Mouse (Mus musculus): ENCODE data around the gene Slc25a47. TPM values are rescaled to one million over a fixed set of nuclear protein-coding genes. Genes with fewer than 3 reads are reported as not detected.

Gene Slc25a47
- total and polyA plus RNA-seq, 3 experiments: 3.0 to 5.3 (median 3.1) TPM

DNA sequence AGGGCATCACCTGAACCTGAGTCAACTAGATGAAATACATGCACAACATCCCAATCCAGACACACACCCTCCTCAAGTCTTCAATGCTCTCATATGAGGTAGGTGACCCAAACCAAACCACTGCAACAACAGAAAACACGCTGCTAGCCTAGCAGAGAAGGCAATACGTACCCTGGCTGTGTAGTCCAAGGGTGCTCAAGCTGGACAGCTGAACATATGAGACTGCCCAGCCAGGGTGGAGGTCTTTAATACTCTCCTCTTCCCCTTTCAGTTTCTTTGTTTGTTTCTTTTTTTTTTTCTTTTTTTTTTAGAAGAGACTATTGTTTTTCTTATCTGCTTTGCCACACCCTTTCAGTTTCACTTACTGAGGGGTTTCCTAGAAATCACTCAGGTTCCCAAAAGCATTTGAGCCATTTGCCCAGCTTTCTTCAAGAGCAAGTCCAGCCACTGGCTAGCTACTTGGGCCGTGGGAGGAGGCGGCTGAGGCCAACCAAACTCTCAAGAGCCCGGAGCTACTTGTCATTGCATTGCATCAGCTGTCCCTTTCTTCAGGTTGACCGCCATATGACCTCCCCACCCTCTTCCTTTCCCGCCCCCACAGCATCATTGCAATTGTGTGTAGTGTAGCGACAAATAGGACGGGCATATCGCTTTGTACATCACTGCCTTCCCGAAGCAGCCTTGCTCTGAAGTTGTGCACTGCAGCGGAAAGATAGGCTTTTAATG lies 57.3 kb downstream of the Slc25a47 start, which contains the start of gene Wdr25:
Gene Wdr25, plus strand, starts transcription at position 643 of the 726 bp plus-strand sequence.
- DNase-seq (ENCODE audit: extremely low read depth): peak; percentile 46
- Histone ChIP-seq H3K79me2 (replicated peaks; ENCODE audit: control insufficient read depth, extremely low read depth, insufficient read depth, poor library complexity, severe bottlenecking) (peaks cover 35% of the 10 kb centered on the region), H3K27ac (ENCODE audit: insufficient read depth, low read depth) (peak within 1 kb of the TSS; percentile 80), H3K36me3 (replicated peaks in 1 of 2; ENCODE audit: control insufficient read depth in 1 of 2, insufficient read depth in 1 of 2, low read length in 1 of 2) (peaks cover 30 to 54% of the 10 kb centered on the region in 2 experiments), H3K4me1 (ENCODE audit: control insufficient read depth in 1 of 2, insufficient read depth in 2 of 2) (peaks cover 3 to 26% of the 10 kb centered on the region in 2 experiments; a peak in 3 of 4 replicates), H3K9me3 (replicated peaks; ENCODE audit: low read length) (no peaks in the 10 kb centered on the region), H3K9ac (ENCODE audit: insufficient read depth, low read depth) (peak within 1 kb of the TSS; percentile 86), H3K4me3 (replicated peaks in 1 of 3; ENCODE audit: low read depth in 2 of 3, low read length in 2 of 3, poor library complexity in 1 of 3) (peak within 1 kb of the TSS; percentile 92 to 99 (median 93)), H3K27me3 (replicated peaks) (no peaks in the 10 kb centered on the region), H3K4me2 (ENCODE audit: insufficient read depth, low read depth, poor library complexity, severe bottlenecking) (peak within 1 kb of the TSS; percentile 91)
- TF ChIP-seq ELF1 (IDR thresholded peaks at IDR 0.05; ENCODE audit: low read depth, low read length): no peak
- peak; percentile 47; the same call in 1 of the 2 replicates for TF ChIP-seq ZNF384 (IDR thresholded peaks at IDR 0.05; ENCODE audit: low read depth, low read length)
- in situ Hi-C loops (cut with MboI; ENCODE audit: low pct_ligation_motif_present, low pct_unique_long_range_greater_than_20kb, low sequenced_read_pairs) (loop anchor here (10.0 kb wide), 2 partner anchors 128 to 1482 kb away; no protein-coding TSS in a partner anchor), dilution Hi-C loops (cut with MboI; ENCODE audit: extremely low pct_ligation_motif_present, extremely low pct_unique_long_range_greater_than_20kb, low sequenced_read_pairs) (no loop called here)

GRCm38 (mm10) chr12:108893715-108894431 lies 58.0 kb downstream of the Slc25a47 start, which contains the start of gene Wars:
TSS of gene Wars (minus strand) at chr12:108894174.
- Histone ChIP-seq H3K4me3 (replicated peaks in 1 of 3; ENCODE audit: low read depth in 2 of 3, low read length in 2 of 3, poor library complexity in 1 of 3) (peak within 1 kb of the TSS; percentile 92 to 99 (median 93)), H3K27me3 (replicated peaks) (no peaks in the 10 kb centered on the region), H3K79me2 (replicated peaks; ENCODE audit: control insufficient read depth, extremely low read depth, insufficient read depth, poor library complexity, severe bottlenecking) (peaks cover 33% of the 10 kb centered on the region), H3K36me3 (replicated peaks in 1 of 2; ENCODE audit: control insufficient read depth in 1 of 2, insufficient read depth in 1 of 2, low read length in 1 of 2) (peaks cover 27 to 53% of the 10 kb centered on the region in 2 experiments), H3K4me2 (ENCODE audit: insufficient read depth, low read depth, poor library complexity, severe bottlenecking) (peak within 1 kb of the TSS; percentile 91), H3K4me1 (ENCODE audit: control insufficient read depth in 1 of 2, insufficient read depth in 2 of 2) (peaks cover 3 to 26% of the 10 kb centered on the region in 2 experiments; a peak in 3 of 4 replicates), H3K27ac (ENCODE audit: insufficient read depth, low read depth) (peak within 1 kb of the TSS; percentile 80), H3K9ac (ENCODE audit: insufficient read depth, low read depth) (peak within 1 kb of the TSS; percentile 86), H3K9me3 (replicated peaks; ENCODE audit: low read length) (no peaks in the 10 kb centered on the region)
- in situ Hi-C loops (cut with MboI; ENCODE audit: low pct_ligation_motif_present, low pct_unique_long_range_greater_than_20kb, low sequenced_read_pairs) (loop anchor here (10.0 kb wide), 2 partner anchors 129 to 1481 kb away; no protein-coding TSS in a partner anchor), dilution Hi-C loops (cut with MboI; ENCODE audit: extremely low pct_ligation_motif_present, extremely low pct_unique_long_range_greater_than_20kb, low sequenced_read_pairs) (no loop called here)
- peak; percentile 96 for DNase-seq (ENCODE audit: extremely low read depth)
- no peak for TF ChIP-seq RCOR1 (conservative IDR thresholded peaks at IDR 0.05; ENCODE audit: low read depth, low read length)
- TF ChIP-seq POLR2AphosphoS2 (IDR thresholded peaks at IDR 0.05; ENCODE audit: low read depth, low read length): no peak
- 0 out of 2 replicates have a peak, but pooled peaks have one; percentile 11 for TF ChIP-seq TBP (conservative IDR thresholded peaks at IDR 0.05; ENCODE audit: low read depth, low read length)
- no peak for TF ChIP-seq ZNF384 (IDR thresholded peaks at IDR 0.05; ENCODE audit: low read depth, low read length)
- TF ChIP-seq CHD1 (IDR thresholded peaks at IDR 0.05; ENCODE audit: low read depth, low read length): no peak
- TF ChIP-seq JUND (conservative IDR thresholded peaks at IDR 0.05; ENCODE audit: low read depth, low read length): no peak
- TF ChIP-seq MAX (IDR thresholded peaks at IDR 0.05; ENCODE audit: low read length): peak; percentile 72
- no peak for TF ChIP-seq CTCF (conservative IDR thresholded peaks at IDR 0.05 in 1 of 2, IDR thresholded peaks at IDR 0.05 in 1 of 2; ENCODE audit: low read depth in 2 of 2, low read length in 2 of 2)
- peak; percentile 82; the same call in 1 of the 2 replicates for TF ChIP-seq KAT2A (IDR thresholded peaks at IDR 0.05; ENCODE audit: insufficient replicate concordance, low read length)
- no peak for TF ChIP-seq USF1 (IDR thresholded peaks at IDR 0.05; ENCODE audit: low read depth, low read length)
- TF ChIP-seq NELFE (IDR thresholded peaks at IDR 0.05; ENCODE audit: low read depth, low read length): peak; percentile 84
- TF ChIP-seq MXI1 (IDR thresholded peaks at IDR 0.05; ENCODE audit: low read depth, low read length): peak; percentile 93
- TF ChIP-seq MAFK (IDR thresholded peaks at IDR 0.05; ENCODE audit: insufficient replicate concordance, low read length): no peak
- no peak for TF ChIP-seq USF2 (conservative IDR thresholded peaks at IDR 0.05; ENCODE audit: low read depth, low read length)
- TF ChIP-seq ZC3H11A (IDR thresholded peaks at IDR 0.05; ENCODE audit: low read depth, low read length): no peak
- 0 out of 2 replicates have a peak, but pooled peaks have one; percentile 33 for TF ChIP-seq NRF1 (IDR thresholded peaks at IDR 0.05; ENCODE audit: low read depth, low read length)
- TF ChIP-seq MYC (IDR thresholded peaks at IDR 0.05; ENCODE audit: low read depth, low read length): peak; percentile 80
- no peak for TF ChIP-seq BHLHE40 (IDR thresholded peaks at IDR 0.05; ENCODE audit: low read depth, low read length)
- TF ChIP-seq TCF12 (IDR thresholded peaks at IDR 0.05; ENCODE audit: low read depth, low read length): peak; percentile 90
- TF ChIP-seq E2F4 (IDR thresholded peaks at IDR 0.05; ENCODE audit: insufficient replicate concordance, low read depth, low read length): no peak
- TF ChIP-seq ZMIZ1 (IDR thresholded peaks at IDR 0.05; ENCODE audit: low read depth, low read length): no peak; the same call in 1 of the 2 replicates
- no peak for TF ChIP-seq EP300 (IDR thresholded peaks at IDR 0.05; ENCODE audit: low read length)
- TF ChIP-seq ELF1 (IDR thresholded peaks at IDR 0.05; ENCODE audit: low read depth, low read length): peak; percentile 89
- 0 out of 2 replicates have a peak, but pooled peaks have one; percentile 6 for TF ChIP-seq ETS1 (conservative IDR thresholded peaks at IDR 0.05; ENCODE audit: low read depth, low read length)
- TF ChIP-seq POLR2A (IDR thresholded peaks at IDR 0.05; ENCODE audit: low read depth, low read length): peak; percentile 89
- no peak for TF ChIP-seq ZKSCAN1 (IDR thresholded peaks at IDR 0.05; ENCODE audit: borderline replicate concordance, low read depth, low read length)
- peak; percentile 94 for TF ChIP-seq MAZ (IDR thresholded peaks at IDR 0.05; ENCODE audit: low read depth, low read length)
- peak; percentile 94 for TF ChIP-seq HCFC1 (IDR thresholded peaks at IDR 0.05; ENCODE audit: low read depth, low read length)
- no peak for TF ChIP-seq SMC3 (IDR thresholded peaks at IDR 0.05; ENCODE audit: low read depth, low read length)
